Mouse (Mus musculus) lung, adult 2 months (tissue): Measurements from ENCODE around the gene Klf1. TPM values are rescaled to one million over a fixed set of nuclear protein-coding genes. Genes with fewer than 3 reads are reported as not detected.

ENCODE experiments used
- DNase-seq: peaks from one replicate; pipeline ENCODE4 v3.0.0; 2022
- H3K4me1 ChIP-seq: fragments of 200-500 bp; 2 replicates; pipeline ENCODE4 v1.6.1; 2011; ENCODE audit warnings: low read length; ENCODE audit not compliant: control insufficient read depth, insufficient read depth
- H3K4me3 ChIP-seq: fragments of 200-500 bp; replicated peaks from 2 replicates; pipeline ENCODE3; 2011; ENCODE audit warnings: low read depth, mild to moderate bottlenecking, control low read depth, low read length; ENCODE audit errors: extremely low read depth
- CTCF ChIP-seq: fragments of 200-500 bp; IDR thresholded peaks from 2 replicates; pipeline ENCODE4 v1.5.1; 2011; ENCODE audit warnings: mild to moderate bottlenecking, low read length, control low read depth; ENCODE audit not compliant: insufficient read depth
- POLR2A ChIP-seq: fragments of 200-500 bp; IDR thresholded peaks from 2 replicates; pipeline ENCODE4 v1.6.1; 2011; ENCODE audit warnings: low read depth, mild to moderate bottlenecking, control low read depth, low read length, borderline replicate concordance; ENCODE audit errors: extremely low read depth
- WGBS: fragments of 180-500 bp; shearing (Covaris S2); methylation state at CpG from one replicate; pipeline ENCODE4 v1.1.7; 2018; 5-methylcytosine and 5-hydroxymethylcytosine counted together
- polyA plus RNA-seq: library from polyadenylated mRNA; depleted of rRNA; stranded (reverse); fragments of >200 nt; gene quantifications from 2 replicates; pipeline ENCODE4 v1.2.3, GENCODE M21; 2012; rRNA removed

Gene Klf1
- 0.14 and 0.23 TPM in 2 replicates for polyA plus RNA-seq

GRCm38 (mm10) chr8:84901752-84902151 is at the start of gene Klf1:
Gene Klf1, plus strand, starts transcription at chr8:84901928.
- DNase-seq: no peak
- no peak for TF ChIP-seq POLR2A
- TF ChIP-seq CTCF: no peak
- Histone ChIP-seq H3K4me1 (peaks cover 3% of the 10 kb centered on the region; the same call in 1 of the 2 replicates), H3K4me3 (peak within 1 kb of the TSS; percentile 83)
- 70% methylated on average over 3 of the region's 3 CpGs for WGBS

GRCm38 (mm10) chr8:84856434-84856833 is 45.3 kb upstream of the Klf1 start:
- no peak for DNase-seq
- TF ChIP-seq CTCF: no peak
- no peak for TF ChIP-seq POLR2A
- 90% methylated on average over 3 of the region's 3 CpGs for WGBS
- peaks cover 3% of the 10 kb centered on the region for H3K4me1 ChIP-seq
- no peak overlapping the region for H3K4me3 ChIP-seq

GRCm38 (mm10) chr8:84856864-84857441 is 44.8 kb upstream of the Klf1 start, which contains the start of gene Farsa:
Gene Farsa, plus strand, starts transcription at chr8:84856989.
- TF ChIP-seq POLR2A (peak; percentile 95), CTCF (no peak)
- H3K4me3 ChIP-seq: peak within 1 kb of the TSS; percentile 79
- peak; percentile 88 for DNase-seq
- H3K4me1 ChIP-seq: peaks cover 3% of the 10 kb centered on the region
- under 1% methylated on average over 39 of the region's 39 CpGs for WGBS

GRCm38 (mm10) chr8:84871376-84872308 is 30.1 kb upstream of the Klf1 start, which contains the start of gene Syce2:
Gene Syce2, plus strand, starts transcription at chr8:84872111.
- WGBS: 11% methylated on average over 44 of the region's 46 CpGs
- peaks cover 7% of the 10 kb centered on the region for H3K4me1 ChIP-seq
- peak within 1 kb of the TSS; percentile 77 for H3K4me3 ChIP-seq
- TF ChIP-seq POLR2A (no peak), CTCF (no peak)
- peak; percentile 80 for DNase-seq

GRCm38 (mm10) chr8:84872309-84872965 is 29.3 kb upstream of the Klf1 start:
- peak; percentile 37 for DNase-seq
- 1% methylated on average over 53 of the region's 54 CpGs for WGBS
- Histone ChIP-seq H3K4me1 (peaks cover 7% of the 10 kb centered on the region), H3K4me3 (peak overlapping the region; percentile 41)
- no peak for TF ChIP-seq CTCF
- TF ChIP-seq POLR2A: no peak

GRCm38 (mm10) chr8:84873016-84873415 is 28.7 kb upstream of the Klf1 start:
- TF ChIP-seq CTCF (no peak), POLR2A (no peak)
- 68% methylated on average over 4 of the region's 4 CpGs for WGBS
- Histone ChIP-seq H3K4me3 (no peak overlapping the region), H3K4me1 (peaks cover 7% of the 10 kb centered on the region)
- DNase-seq: no peak

- no peak overlapping the region for H3K4me3 ChIP-seq
- no peak for TF ChIP-seq POLR2A
- TF ChIP-seq CTCF: no peak
- H3K4me1 ChIP-seq: peaks cover 7% of the 10 kb centered on the region
- no peak for DNase-seq
- 81% methylated on average over 3 of the region's 3 CpGs for WGBS
These were observed 27.4 kb upstream of the Klf1 start for GRCm38 (mm10) chr8:84874339-84874738.

- TF ChIP-seq POLR2A: no peak
- TF ChIP-seq CTCF: no peak
- DNase-seq: no peak
- H3K4me1 ChIP-seq: peaks cover 4% of the 10 kb centered on the region
- WGBS: 75% methylated on average over 3 of the region's 3 CpGs
- H3K4me3 ChIP-seq: no peak overlapping the region
These were observed 24.3 kb upstream of the Klf1 start for GRCm38 (mm10) chr8:84877297-84878035.

- WGBS: 65% methylated on average over 1 of the region's 1 CpGs
- H3K4me3 ChIP-seq: no peak overlapping the region
- DNase-seq: no peak
- no peak for TF ChIP-seq CTCF
- no peak for TF ChIP-seq POLR2A
- H3K4me1 ChIP-seq: no peaks in the 10 kb centered on the region
These were observed 22.8 kb upstream of the Klf1 start for GRCm38 (mm10) chr8:84878915-84879314.
